Mouse (Mus musculus) right cerebral cortex, adult 18-20 months (tissue): ENCODE data around the gene Hao2.

Experiments used
- DNase-seq: peaks from one replicate; pipeline ENCODE4 v3.0.0; 2022; ENCODE audit warnings: mixed read lengths

Hao2 gene

GRCm38 (mm10) chr3:98855160-98855559 lies 37.9 kb downstream of the Hao2 start:
- DNase-seq = no peak

GRCm38 (mm10) chr3:98853685-98854084 lies 39.4 kb downstream of the Hao2 start:
- DNase-seq = no peak

DNA sequence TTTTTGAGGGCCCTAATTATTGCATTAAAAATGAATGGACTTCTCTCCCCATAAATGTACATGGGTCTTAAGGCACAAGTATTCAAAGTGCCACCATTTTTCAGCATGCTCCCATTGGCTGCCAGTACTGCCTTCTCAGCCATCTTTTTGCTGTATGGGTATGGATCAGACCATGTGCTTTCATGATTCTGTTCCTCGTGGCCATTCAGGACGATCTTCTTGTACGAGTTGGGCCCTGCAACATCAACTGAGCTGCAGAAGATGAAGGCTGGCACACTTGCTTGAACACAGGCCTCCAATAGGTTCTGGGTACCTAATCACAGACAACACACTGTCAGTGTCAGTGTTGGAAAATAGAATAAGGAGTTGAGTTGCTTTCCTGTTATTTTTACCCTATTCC lies 40.0 kb downstream of the Hao2 start:
- DNase-seq = no peak

- DNase-seq = no peak
Observed at GRCm38 (mm10) chr3:98852631-98853030, 40.4 kb downstream of the Hao2 start.

GRCm38 (mm10) chr3:98851853-98852252 lies 41.2 kb downstream of the Hao2 start:
- DNase-seq = no peak

DNA sequence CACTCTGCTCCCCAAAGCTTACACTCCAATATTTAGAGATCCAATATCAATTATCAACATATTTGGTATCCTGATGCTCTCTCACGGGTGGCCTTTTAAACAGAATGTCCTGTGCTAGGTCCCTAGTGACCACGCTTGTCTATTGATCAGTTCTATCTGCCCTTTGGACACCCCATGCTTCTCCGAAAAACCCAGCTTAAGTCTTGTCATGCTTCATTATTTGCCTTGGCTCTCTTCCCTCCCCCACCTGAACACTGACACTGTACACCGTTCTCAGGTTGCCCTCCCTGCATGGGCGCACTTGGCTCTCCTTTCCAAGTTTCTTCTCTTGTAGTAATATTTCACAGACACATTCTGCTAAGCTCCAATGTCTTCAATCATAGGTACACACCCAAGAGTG lies 42.8 kb downstream of the Hao2 start:
- no peak for DNase-seq

DNA sequence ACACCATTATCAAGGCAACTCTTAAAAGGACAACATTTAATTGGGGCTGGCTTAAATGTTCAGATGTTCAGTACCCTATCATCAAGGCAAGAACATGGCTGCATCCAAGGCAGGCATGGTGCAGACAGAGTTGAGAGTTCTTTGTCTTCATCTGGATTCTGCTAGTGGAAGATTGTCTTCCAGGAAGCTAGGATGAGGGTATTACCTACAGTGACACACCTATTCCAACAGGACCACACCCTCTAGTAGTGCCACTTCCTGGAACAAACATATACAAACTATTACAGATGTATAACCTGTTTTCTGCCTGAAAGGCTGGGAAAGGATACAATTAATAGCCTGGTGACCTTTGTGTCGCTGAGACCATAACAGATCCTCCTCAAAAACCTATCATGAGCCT lies 44.1 kb downstream of the Hao2 start:
- no peak for DNase-seq
